Mouse (Mus musculus) regulatory T cell (primary cell): ENCODE measurements around the gene Hapln4.

Source experiments
- in situ Hi-C: fragments of 300-600 bp; cut with MboI, MseI; formaldehyde crosslinking; loops from one replicate; pipeline ENCODE4 v1.15.1; 2025; ENCODE audit warnings: high pct_unique_total_duplicates

Gene Hapln4

GRCm38 (mm10) chr8:70137890-70138289, 54.6 kb downstream of the Hapln4 start:
- in situ Hi-C loops, result no loop called here

DNA sequence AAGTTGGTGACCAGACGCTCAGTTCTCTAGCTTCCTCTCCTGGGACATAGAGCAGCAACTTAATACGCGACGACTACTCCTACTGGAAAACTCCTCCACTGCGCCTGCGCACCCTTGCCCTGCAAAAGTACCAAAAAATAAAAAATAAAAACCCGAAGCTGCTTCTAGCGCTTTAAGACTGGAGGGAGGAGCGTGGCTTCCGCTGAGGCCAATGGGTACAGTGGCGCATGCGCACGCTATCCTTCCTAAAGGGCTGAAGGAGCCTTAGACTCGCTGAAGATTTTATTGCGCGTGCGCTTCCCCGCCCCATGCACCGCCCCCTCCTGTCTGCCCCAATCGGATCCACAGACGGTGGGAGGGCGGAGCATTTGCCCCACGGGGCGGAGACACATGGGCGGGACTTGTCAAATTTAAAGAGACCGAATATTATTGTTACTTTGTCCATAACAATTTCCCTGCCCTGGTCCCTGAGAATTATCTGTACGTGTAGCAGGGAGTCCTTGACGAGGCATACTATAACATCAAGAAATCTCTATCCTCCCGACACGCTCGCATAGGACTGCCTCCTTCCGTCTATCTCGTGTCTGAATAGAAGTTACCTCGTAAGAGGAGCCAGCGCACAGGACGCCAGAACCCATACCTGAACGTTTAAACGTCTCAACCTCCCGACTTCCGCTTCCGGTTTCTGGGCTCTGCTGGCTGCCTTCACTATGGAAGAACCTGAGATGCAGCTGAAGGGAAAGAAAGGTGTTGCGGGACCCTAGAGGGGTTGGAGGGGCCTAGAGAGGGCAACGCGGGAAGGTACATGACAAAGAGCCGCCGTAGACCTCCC, 56.0 kb downstream of the Hapln4 start, which contains the start of the genes Rfxank, Borcs8 and Mef2b:
Gene Rfxank, minus strand, starts transcription at position 129 of the 832 bp plus-strand sequence.
Gene Borcs8, plus strand, starts transcription at position 474 of the 832 bp plus-strand sequence.
Gene Mef2b, plus strand, starts transcription at position 686 of the 832 bp plus-strand sequence.
- in situ Hi-C loops, result no loop called here

GRCm38 (mm10) chr8:70139981-70140380, 56.7 kb downstream of the Hapln4 start:
- in situ Hi-C loops, result no loop called here
